Mouse (Mus musculus): ENCODE measurements around the gene Gsto1.
A peak's percentile ranks its signal among the peaks of the same experiment; 100 is the strongest.
"Not testable (repeated sequence)": the region's sequence is repeated elsewhere in the genome, so short reads cannot be mapped to it uniquely, and the experiment has no call there.

Gene Gsto1

GRCm38 (mm10) chr19:47837527-47837901 lies 17.3 kb upstream of the Gsto1 start:
- Histone ChIP-seq H3K36me3 (ENCODE audit: control insufficient read depth, insufficient read depth, low read length, poor library complexity, severe bottlenecking) (no peaks in the 10 kb centered on the region), H3K27me3 (ENCODE audit: control insufficient read depth, insufficient read depth, low read length, poor library complexity, severe bottlenecking) (peaks cover 2% of the 10 kb centered on the region; the same call in 1 of the 2 replicates)
- no peak for DNase-seq (ENCODE audit: low read depth, low spot score)

GRCm38 (mm10) chr19:47841234-47841633 lies 13.5 kb upstream of the Gsto1 start:
- not testable (repeated sequence) for H3K27me3 ChIP-seq (ENCODE audit: control insufficient read depth, insufficient read depth, low read length, poor library complexity, severe bottlenecking); DNase-seq (ENCODE audit: low read depth, low spot score); H3K36me3 ChIP-seq (ENCODE audit: control insufficient read depth, insufficient read depth, low read length, poor library complexity, severe bottlenecking)

GRCm38 (mm10) chr19:47849735-47850134 lies 5.0 kb upstream of the Gsto1 start:
- Histone ChIP-seq H3K36me3 (ENCODE audit: control insufficient read depth, insufficient read depth, low read length, poor library complexity, severe bottlenecking) (no peaks in the 10 kb centered on the region), H3K27me3 (ENCODE audit: control insufficient read depth, insufficient read depth, low read length, poor library complexity, severe bottlenecking) (no peaks in the 10 kb centered on the region)
- peak; percentile 31 for DNase-seq (ENCODE audit: low read depth, low spot score)

GRCm38 (mm10) chr19:47852131-47852530 lies 2.6 kb upstream of the Gsto1 start:
- H3K36me3 ChIP-seq (ENCODE audit: control insufficient read depth, insufficient read depth, low read length, poor library complexity, severe bottlenecking); H3K27me3 ChIP-seq (ENCODE audit: control insufficient read depth, insufficient read depth, low read length, poor library complexity, severe bottlenecking); DNase-seq (ENCODE audit: low read depth, low spot score): not testable (repeated sequence)

- no peak for DNase-seq (ENCODE audit: low read depth, low spot score)
- Histone ChIP-seq H3K27me3 (ENCODE audit: control insufficient read depth, insufficient read depth, low read length, poor library complexity, severe bottlenecking) (no peaks in the 10 kb centered on the region), H3K36me3 (ENCODE audit: control insufficient read depth, insufficient read depth, low read length, poor library complexity, severe bottlenecking) (no peaks in the 10 kb centered on the region)
Measured at GRCm38 (mm10) chr19:47853053-47853452, 1.7 kb upstream of the Gsto1 start.

- Histone ChIP-seq H3K27me3 (ENCODE audit: control insufficient read depth, insufficient read depth, low read length, poor library complexity, severe bottlenecking) (no peaks in the 10 kb centered on the region), H3K36me3 (ENCODE audit: control insufficient read depth, insufficient read depth, low read length, poor library complexity, severe bottlenecking) (no peaks in the 10 kb centered on the region)
- no peak for DNase-seq (ENCODE audit: low read depth, low spot score)
Measured at GRCm38 (mm10) chr19:47853951-47854795, 597 bp upstream of the Gsto1 start.

GRCm38 (mm10) chr19:47857957-47858942 lies 3.5 kb downstream of the Gsto1 start:
- Histone ChIP-seq H3K36me3 (ENCODE audit: control insufficient read depth, insufficient read depth, low read length, poor library complexity, severe bottlenecking) (no peaks in the 10 kb centered on the region), H3K27me3 (ENCODE audit: control insufficient read depth, insufficient read depth, low read length, poor library complexity, severe bottlenecking) (no peaks in the 10 kb centered on the region)
- no peak for DNase-seq (ENCODE audit: low read depth, low spot score)

GRCm38 (mm10) chr19:47859180-47859579 lies 4.4 kb downstream of the Gsto1 start:
- no peak for DNase-seq (ENCODE audit: low read depth, low spot score)
- H3K27me3 ChIP-seq (ENCODE audit: control insufficient read depth, insufficient read depth, low read length, poor library complexity, severe bottlenecking): no peaks in the 10 kb centered on the region
- no peaks in the 10 kb centered on the region for H3K36me3 ChIP-seq (ENCODE audit: control insufficient read depth, insufficient read depth, low read length, poor library complexity, severe bottlenecking)

- no peaks in the 10 kb centered on the region for H3K36me3 ChIP-seq (ENCODE audit: control insufficient read depth, insufficient read depth, low read length, poor library complexity, severe bottlenecking)
- no peak for DNase-seq (ENCODE audit: low read depth, low spot score)
- H3K27me3 ChIP-seq (ENCODE audit: control insufficient read depth, insufficient read depth, low read length, poor library complexity, severe bottlenecking): no peaks in the 10 kb centered on the region
Measured at GRCm38 (mm10) chr19:47862581-47862980, 7.8 kb downstream of the Gsto1 start.

- no peaks in the 10 kb centered on the region for H3K36me3 ChIP-seq (ENCODE audit: control insufficient read depth, insufficient read depth, low read length, poor library complexity, severe bottlenecking)
- DNase-seq (ENCODE audit: low read depth, low spot score): no peak
Measured at GRCm38 (mm10) chr19:47864051-47864450, 9.3 kb downstream of the Gsto1 start.

GRCm38 (mm10) chr19:47864721-47865120 lies 10.0 kb downstream of the Gsto1 start:
- H3K36me3 ChIP-seq (ENCODE audit: control insufficient read depth, insufficient read depth, low read length, poor library complexity, severe bottlenecking): no peaks in the 10 kb centered on the region
- H3K27me3 ChIP-seq (ENCODE audit: control insufficient read depth, insufficient read depth, low read length, poor library complexity, severe bottlenecking): no peaks in the 10 kb centered on the region
- no peak for DNase-seq (ENCODE audit: low read depth, low spot score)

More at GRCm38 (mm10) chr19:47864051-47864450, 9.3 kb downstream of the Gsto1 start:
- no peaks in the 10 kb centered on the region for H3K27me3 ChIP-seq (ENCODE audit: control insufficient read depth, insufficient read depth, low read length, poor library complexity, severe bottlenecking)

GRCm38 (mm10) chr19:47865353-47865947 lies 10.7 kb downstream of the Gsto1 start, which contains the start of gene Gsto2:
Gene Gsto2 (plus strand): TSS chr19:47865534.
- Histone ChIP-seq H3K27me3 (ENCODE audit: control insufficient read depth, insufficient read depth, low read length, poor library complexity, severe bottlenecking) (no peaks in the 10 kb centered on the region), H3K36me3 (ENCODE audit: control insufficient read depth, insufficient read depth, low read length, poor library complexity, severe bottlenecking) (no peaks in the 10 kb centered on the region)
- DNase-seq (ENCODE audit: low read depth, low spot score): peak; percentile 96

GRCm38 (mm10) chr19:47867628-47868175 lies 12.9 kb downstream of the Gsto1 start:
- Histone ChIP-seq H3K36me3 (ENCODE audit: control insufficient read depth, insufficient read depth, low read length, poor library complexity, severe bottlenecking) (no peaks in the 10 kb centered on the region), H3K27me3 (ENCODE audit: control insufficient read depth, insufficient read depth, low read length, poor library complexity, severe bottlenecking) (no peaks in the 10 kb centered on the region)
- DNase-seq (ENCODE audit: low read depth, low spot score): no peak

GRCm38 (mm10) chr19:47868951-47869350 lies 14.2 kb downstream of the Gsto1 start:
- H3K27me3 ChIP-seq (ENCODE audit: control insufficient read depth, insufficient read depth, low read length, poor library complexity, severe bottlenecking): no peaks in the 10 kb centered on the region
- H3K36me3 ChIP-seq (ENCODE audit: control insufficient read depth, insufficient read depth, low read length, poor library complexity, severe bottlenecking): no peaks in the 10 kb centered on the region
- DNase-seq (ENCODE audit: low read depth, low spot score): no peak

Data from splenic B cell, adult 2 months (primary cell).